Mouse (Mus musculus) small intestine, adult 2 months (tissue): ENCODE data around the gene Olfr434. TPM values are rescaled to one million over a fixed set of nuclear protein-coding genes. Genes with fewer than 3 reads are reported as not detected.

Experiments used
- H3K27ac ChIP-seq: fragments of 200-500 bp; 2 replicates; pipeline ENCODE4 v1.5.1; 2012; ENCODE audit warnings: low read depth, low read length, control low read depth, inconsistent platforms; ENCODE audit not compliant: insufficient read depth
- H3K27me3 ChIP-seq: fragments of 200-500 bp; 2 replicates; pipeline ENCODE4 v1.6.1; 2012; ENCODE audit warnings: mild to moderate bottlenecking, moderate library complexity, low read length, inconsistent platforms; ENCODE audit not compliant: control insufficient read depth, insufficient read depth
- H3K36me3 ChIP-seq: fragments of 200-500 bp; 2 replicates; pipeline ENCODE4 v1.6.1; 2012; ENCODE audit warnings: mild to moderate bottlenecking, low read length, control low read depth, inconsistent platforms; ENCODE audit not compliant: control insufficient read depth, insufficient read depth
- H3K4me1 ChIP-seq: fragments of 200-500 bp; 2 replicates; pipeline ENCODE4 v1.6.1; 2012; ENCODE audit warnings: low read length, inconsistent platforms, mixed read lengths; ENCODE audit not compliant: control insufficient read depth, insufficient read depth, insufficient read length
- H3K4me3 ChIP-seq: fragments of 200-500 bp; 2 replicates; pipeline ENCODE4 v1.5.1; 2012; ENCODE audit warnings: low read depth, mild to moderate bottlenecking, control low read depth, inconsistent platforms, low read length, moderate library complexity
- CTCF ChIP-seq: fragments of 200-500 bp; IDR thresholded peaks from 2 replicates; pipeline ENCODE4 v1.5.1; 2012; ENCODE audit warnings: low read depth, mild to moderate bottlenecking, control low read depth, inconsistent platforms, low read length, moderate library complexity, mixed read lengths; ENCODE audit not compliant: insufficient replicate concordance, insufficient read length; ENCODE audit errors: extremely low read depth
- POLR2A ChIP-seq: fragments of 200-500 bp; IDR thresholded peaks from 2 replicates; pipeline ENCODE4 v1.6.1; 2012; ENCODE audit warnings: low read depth, mild to moderate bottlenecking, control low read depth, inconsistent platforms, low read length, moderate library complexity
- WGBS: fragments of 180-500 bp; shearing (Covaris S2); methylation state at CpG from one replicate; pipeline ENCODE4 v1.1.7; 2018; 5-methylcytosine and 5-hydroxymethylcytosine counted together
- polyA plus RNA-seq: library from polyadenylated mRNA; depleted of rRNA; stranded (reverse); fragments of >200 nt; gene quantifications from 2 replicates; pipeline ENCODE4 v1.2.3, GENCODE M21; 2012; rRNA removed

Gene Olfr434
- polyA plus RNA-seq, 1 experiment, result not detected

DNA sequence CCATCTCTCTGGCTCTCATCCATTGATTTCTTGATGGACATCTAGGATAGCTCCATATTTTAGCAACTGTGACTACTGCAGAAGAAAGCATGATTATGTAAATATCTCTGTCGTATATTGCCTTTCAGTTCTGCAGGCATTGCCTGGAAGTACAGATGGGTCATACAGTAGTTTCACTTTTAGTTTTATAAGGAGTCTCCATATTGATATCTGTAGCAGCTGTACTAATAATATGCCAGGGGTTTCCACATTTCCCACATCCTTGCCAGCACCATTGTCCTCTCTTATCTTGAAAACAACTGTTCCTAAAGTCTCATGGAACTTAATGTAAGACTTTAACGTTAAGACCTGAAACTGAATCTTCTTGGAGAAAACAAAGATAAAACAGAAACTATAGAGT is 47.9 kb downstream of the Olfr434 start:
- Histone ChIP-seq H3K27ac (no peak overlapping the region), H3K4me1 (no peaks in the 10 kb centered on the region), H3K27me3 (no peaks in the 10 kb centered on the region), H3K4me3 (no peak overlapping the region), H3K36me3 (no peaks in the 10 kb centered on the region)
- TF ChIP-seq CTCF (no peak), POLR2A (no peak)
- 9% methylated on average over 2 of the region's 2 CpGs for WGBS

DNA sequence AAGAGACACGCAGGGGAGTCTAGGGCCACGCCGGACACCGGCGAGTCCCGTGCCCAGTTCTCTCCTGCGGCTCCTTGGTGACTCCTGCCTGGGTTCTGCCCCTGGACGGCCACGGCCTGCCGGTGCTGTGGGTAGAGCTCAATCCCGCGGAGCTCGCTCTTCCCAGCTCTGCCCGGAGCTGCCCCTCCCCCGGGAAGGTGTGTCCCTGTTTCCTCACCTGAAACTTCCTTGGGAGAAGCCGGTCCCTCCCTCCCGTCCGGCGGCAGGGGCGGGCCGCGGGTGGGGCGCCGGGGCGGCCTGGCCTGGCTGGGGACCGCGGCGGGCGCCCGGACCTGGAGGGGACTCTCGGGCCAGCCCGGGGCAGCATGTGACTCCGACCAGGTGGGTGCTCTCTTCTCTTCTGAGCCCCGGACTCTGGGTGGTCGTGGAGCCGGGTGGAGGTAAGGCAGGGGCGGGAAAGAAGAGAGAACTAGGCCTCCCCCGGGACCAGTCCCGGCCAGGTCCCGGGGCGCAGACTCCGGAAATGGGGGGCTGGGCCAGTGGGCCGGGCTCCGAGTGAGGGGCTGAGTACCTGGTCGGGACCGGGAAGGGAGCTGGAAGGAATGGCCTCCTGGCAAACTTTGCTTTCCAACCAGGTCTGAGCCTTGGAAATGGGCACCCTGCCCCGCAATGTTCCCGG is 52.7 kb downstream of the Olfr434 start, which contains the start of gene Arhgef5:
Gene Arhgef5 (plus strand): TSS at position 220 of the 679 bp plus-strand sequence.
- peak within 1 kb of the TSS; percentile 85 for H3K4me3 ChIP-seq
- H3K27ac ChIP-seq, result peak within 1 kb of the TSS; percentile 81

DNA sequence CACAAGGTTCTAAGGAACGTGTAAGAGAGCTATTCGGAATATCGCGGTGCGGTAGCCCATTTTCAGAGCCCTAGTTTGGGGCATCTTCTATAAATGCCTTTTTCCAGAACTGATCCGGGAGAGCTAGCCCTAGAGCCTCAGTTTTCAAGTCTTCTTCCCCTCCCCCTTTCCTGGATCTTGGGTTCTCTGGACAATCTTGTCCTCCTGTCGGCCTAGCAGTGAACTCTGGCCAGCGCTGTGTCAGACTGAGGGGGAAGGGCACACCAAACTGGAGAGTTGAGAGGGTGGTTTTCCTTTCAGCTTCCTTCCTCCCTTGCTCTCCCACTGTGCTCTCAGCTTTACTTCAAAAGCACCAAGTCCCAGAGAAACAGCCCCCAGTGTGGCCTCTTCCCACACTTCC is 53.5 kb downstream of the Olfr434 start:
- TF ChIP-seq CTCF (peak; percentile 38; the same call in 1 of the 2 replicates), POLR2A (no peak)
- Histone ChIP-seq H3K4me1 (peaks cover 10% of the 10 kb centered on the region; the same call in 1 of the 2 replicates), H3K4me3 (peak overlapping the region; percentile 85), H3K27ac (peak overlapping the region; percentile 81), H3K36me3 (no peaks in the 10 kb centered on the region), H3K27me3 (no peaks in the 10 kb centered on the region)
- 3% methylated on average over 8 of the region's 8 CpGs for WGBS

More for the DNA sequence above, 52.7 kb downstream of the Olfr434 start, which contains the start of gene Arhgef5:
- Histone ChIP-seq H3K4me1 (peaks cover 6% of the 10 kb centered on the region; the same call in 1 of the 2 replicates), H3K27me3 (no peaks in the 10 kb centered on the region), H3K36me3 (no peaks in the 10 kb centered on the region)
- WGBS, result 1% methylated on average over 48 of the region's 48 CpGs
- TF ChIP-seq CTCF (no peak), POLR2A (peak; percentile 83)

Other genes with a start within 250 kb of the Olfr434 start
- gene Olfr441, start 106.7 kb upstream of the Olfr434 start, polyA plus RNA-seq, result not detected in 2 replicates
- not detected in 2 replicates for gene Olfr237-ps1, start 66.5 kb upstream of the Olfr434 start, polyA plus RNA-seq
- not detected in 2 replicates for gene Olfr437, start 49.7 kb upstream of the Olfr434 start, polyA plus RNA-seq
- gene Olfr13, start 40.9 kb upstream of the Olfr434 start, polyA plus RNA-seq, result not detected in 2 replicates
- gene Olfr435, start 15.9 kb upstream of the Olfr434 start, polyA plus RNA-seq, result not detected in 2 replicates
- not detected in 2 replicates for gene Olfr47, start 18.5 kb downstream of the Olfr434 start, polyA plus RNA-seq
- 19.6 and 47.1 TPM in 2 replicates for gene Arhgef5, start 52.6 kb downstream of the Olfr434 start, polyA plus RNA-seq
- gene Nobox, start 96.5 kb downstream of the Olfr434 start, polyA plus RNA-seq, result not detected in 2 replicates